Mouse (Mus musculus): ENCODE measurements around the gene Vegfc. TPM values are rescaled to one million over a fixed set of nuclear protein-coding genes. Genes with fewer than 3 reads are reported as not detected.

Vegfc gene
- total and polyA plus RNA-seq, 2 experiments from 2014 or later = 7.0 to 13.8 TPM

- Histone ChIP-seq H3K36me3 (replicated peaks; ENCODE audit: control insufficient read depth, insufficient read depth, low read length) (no peaks in the 10 kb centered on the region), H3K27ac (ENCODE audit: low read depth) (no peak overlapping the region), H3K27me3 (ENCODE audit: control insufficient read depth, insufficient read depth, low read length) (no peaks in the 10 kb centered on the region), H3K4me3 (ENCODE audit: low read depth, low read length) (no peak overlapping the region), H3K4me2 (ENCODE audit: low read depth, low read length) (no peak overlapping the region), H3K9me3 (replicated peaks; ENCODE audit: control insufficient read depth, low read length) (no peaks in the 10 kb centered on the region), H3K9ac (replicated peaks; ENCODE audit: low read depth, low read length) (no peak overlapping the region), H3K4me1 (ENCODE audit: control insufficient read depth, insufficient read depth) (no peaks in the 10 kb centered on the region)
- no peak for TF ChIP-seq CTCF (IDR thresholded peaks at IDR 0.05; ENCODE audit: low read depth)
- 84% methylated on average over 6 of the region's 6 CpGs for WGBS
- no peak for ATAC-seq (ENCODE audit: insufficient read depth, low read depth)
- no peak for DNase-seq (ENCODE audit: low spot score)
Measured at GRCm38 (mm10) chr8:54085896-54086295, 8.5 kb downstream of the Vegfc start.

GRCm38 (mm10) chr8:54087114-54087513 is 9.7 kb downstream of the Vegfc start:
- Histone ChIP-seq H3K4me1 (ENCODE audit: control insufficient read depth, insufficient read depth) (no peaks in the 10 kb centered on the region), H3K27me3 (ENCODE audit: control insufficient read depth, insufficient read depth, low read length) (no peaks in the 10 kb centered on the region), H3K9ac (replicated peaks; ENCODE audit: low read depth, low read length) (no peak overlapping the region), H3K27ac (ENCODE audit: low read depth) (no peak overlapping the region), H3K36me3 (replicated peaks; ENCODE audit: control insufficient read depth, insufficient read depth, low read length) (no peaks in the 10 kb centered on the region), H3K4me2 (ENCODE audit: low read depth, low read length) (no peak overlapping the region), H3K9me3 (replicated peaks; ENCODE audit: control insufficient read depth, low read length) (no peaks in the 10 kb centered on the region), H3K4me3 (ENCODE audit: low read depth, low read length) (no peak overlapping the region)
- TF ChIP-seq EP300 (IDR thresholded peaks at IDR 0.05; ENCODE audit: low read depth) (no peak), CTCF (IDR thresholded peaks at IDR 0.05; ENCODE audit: low read depth) (no peak)
- no peak for DNase-seq (ENCODE audit: low spot score)
- 80% methylated on average over 2 of the region's 2 CpGs for WGBS
- no peak for ATAC-seq (ENCODE audit: insufficient read depth, low read depth)

- 32% methylated on average over 4 of the region's 4 CpGs for whole genome bisulfite sequencing
- Histone ChIP-seq H3K36me3 (replicated peaks; ENCODE audit: control insufficient read depth, insufficient read depth, low read length) (no peaks in the 10 kb centered on the region), H3K9ac (replicated peaks; ENCODE audit: low read depth, low read length) (no peak overlapping the region), H3K27ac (ENCODE audit: low read depth) (0 out of 2 replicates have a peak overlapping the region, but pooled peaks have one; percentile 20), H3K4me2 (ENCODE audit: low read depth, low read length) (no peak overlapping the region), H3K4me3 (ENCODE audit: low read depth, low read length) (no peak overlapping the region), H3K9me3 (replicated peaks; ENCODE audit: control insufficient read depth, low read length) (no peaks in the 10 kb centered on the region), H3K4me1 (ENCODE audit: control insufficient read depth, insufficient read depth) (no peaks in the 10 kb centered on the region), H3K27me3 (ENCODE audit: control insufficient read depth, insufficient read depth, low read length) (no peaks in the 10 kb centered on the region)
- ATAC-seq (ENCODE audit: insufficient read depth, low read depth) = no peak
- TF ChIP-seq CTCF (IDR thresholded peaks at IDR 0.05; ENCODE audit: low read depth) = no peak
- no peak for TF ChIP-seq EP300 (IDR thresholded peaks at IDR 0.05; ENCODE audit: low read depth)
- DNase-seq (ENCODE audit: low spot score) = no peak
Measured at GRCm38 (mm10) chr8:54089204-54089603, 11.8 kb downstream of the Vegfc start.

- Histone ChIP-seq H3K27ac (ENCODE audit: low read depth) (no peak overlapping the region), H3K4me3 (ENCODE audit: low read depth, low read length) (no peak overlapping the region), H3K4me2 (ENCODE audit: low read depth, low read length) (no peak overlapping the region), H3K36me3 (replicated peaks; ENCODE audit: control insufficient read depth, insufficient read depth, low read length) (no peaks in the 10 kb centered on the region), H3K27me3 (ENCODE audit: control insufficient read depth, insufficient read depth, low read length) (no peaks in the 10 kb centered on the region), H3K9me3 (replicated peaks; ENCODE audit: control insufficient read depth, low read length) (no peaks in the 10 kb centered on the region), H3K4me1 (ENCODE audit: control insufficient read depth, insufficient read depth) (no peaks in the 10 kb centered on the region), H3K9ac (replicated peaks; ENCODE audit: low read depth, low read length) (no peak overlapping the region)
- DNase-seq (ENCODE audit: low spot score) (peak; percentile 9), ATAC-seq (ENCODE audit: insufficient read depth, low read depth) (no peak)
- TF ChIP-seq CTCF (IDR thresholded peaks at IDR 0.05; ENCODE audit: low read depth) (no peak), EP300 (IDR thresholded peaks at IDR 0.05; ENCODE audit: low read depth) (no peak)
- WGBS = 84% methylated on average over 2 of the region's 2 CpGs
Measured at GRCm38 (mm10) chr8:54089901-54090300, 12.5 kb downstream of the Vegfc start.

GRCm38 (mm10) chr8:54100058-54100457 is 22.7 kb downstream of the Vegfc start:
- no peak for TF ChIP-seq CTCF (IDR thresholded peaks at IDR 0.05; ENCODE audit: low read depth)
- TF ChIP-seq EP300 (IDR thresholded peaks at IDR 0.05; ENCODE audit: low read depth) = no peak
- no peaks in the 10 kb centered on the region for H3K36me3 ChIP-seq (replicated peaks; ENCODE audit: control insufficient read depth, insufficient read depth, low read length)
- H3K27ac ChIP-seq (ENCODE audit: low read depth) = no peak overlapping the region
- no peak overlapping the region for H3K4me2 ChIP-seq (ENCODE audit: low read depth, low read length)
- no peak overlapping the region for H3K9ac ChIP-seq (replicated peaks; ENCODE audit: low read depth, low read length)
- ATAC-seq (ENCODE audit: insufficient read depth, low read depth) = no peak
- peaks cover 3% of the 10 kb centered on the region; the same call in 1 of the 2 replicates for H3K4me1 ChIP-seq (ENCODE audit: control insufficient read depth, insufficient read depth)
- H3K4me3 ChIP-seq (ENCODE audit: low read depth, low read length) = no peak overlapping the region
- WGBS = 26% methylated on average over 6 of the region's 6 CpGs
- H3K27me3 ChIP-seq (ENCODE audit: control insufficient read depth, insufficient read depth, low read length) = no peaks in the 10 kb centered on the region
- no peaks in the 10 kb centered on the region for H3K9me3 ChIP-seq (replicated peaks; ENCODE audit: control insufficient read depth, low read length)
- no peak for DNase-seq (ENCODE audit: low spot score)

- H3K4me1 ChIP-seq (ENCODE audit: control insufficient read depth, insufficient read depth) = no peaks in the 10 kb centered on the region
- H3K27me3 ChIP-seq (ENCODE audit: control insufficient read depth, insufficient read depth, low read length) = no peaks in the 10 kb centered on the region
- no peak overlapping the region for H3K4me2 ChIP-seq (ENCODE audit: low read depth, low read length)
- no peaks in the 10 kb centered on the region for H3K9me3 ChIP-seq (replicated peaks; ENCODE audit: control insufficient read depth, low read length)
- WGBS = 26% methylated on average over 3 of the region's 3 CpGs
- DNase-seq (ENCODE audit: low spot score) = no peak
- H3K36me3 ChIP-seq (replicated peaks; ENCODE audit: control insufficient read depth, insufficient read depth, low read length) = no peaks in the 10 kb centered on the region
- no peak overlapping the region for H3K9ac ChIP-seq (replicated peaks; ENCODE audit: low read depth, low read length)
- no peak overlapping the region for H3K4me3 ChIP-seq (ENCODE audit: low read depth, low read length)
- ATAC-seq (ENCODE audit: insufficient read depth, low read depth) = no peak
- no peak overlapping the region for H3K27ac ChIP-seq (ENCODE audit: low read depth)
- no peak for TF ChIP-seq CTCF (IDR thresholded peaks at IDR 0.05; ENCODE audit: low read depth)
- no peak for TF ChIP-seq EP300 (IDR thresholded peaks at IDR 0.05; ENCODE audit: low read depth)
Measured at GRCm38 (mm10) chr8:54114581-54114980, 37.2 kb downstream of the Vegfc start.
